Mouse (Mus musculus) hindbrain, postnatal 0 days (tissue): Measurements from ENCODE around the gene Ddias. TPM values are rescaled to one million over a fixed set of nuclear protein-coding genes. Genes with fewer than 3 reads are reported as not detected.
A peak's percentile ranks its signal among the peaks of the same experiment; 100 is the strongest.
"Not testable (repeated sequence)": the region's sequence is repeated elsewhere in the genome, so short reads cannot be mapped to it uniquely, and the experiment has no call there.

ENCODE experiments used
- ATAC-seq: fragments of 200-750 bp; cut with Nextera tagmentation; 2 replicates; pipeline ENCODE4 v1.8.0; 2017; ENCODE audit warnings: mild to moderate bottlenecking, moderate TSS enrichment, moderate library complexity
- DNase-seq: peaks from one replicate; pipeline ENCODE4 v3.0.0-alpha.2; 2015; ENCODE audit warnings: low spot score
- H3K27ac ChIP-seq: fragments of 300-500 bp; sonication (generic); 2 replicates; pipeline ENCODE4 v1.5.1; 2014; ENCODE audit warnings: mild to moderate bottlenecking
- H3K27me3 ChIP-seq: fragments of 300-500 bp; sonication (generic); 2 replicates; pipeline ENCODE4 v1.6.1; 2014; ENCODE audit warnings: low read length, mixed read lengths; ENCODE audit not compliant: insufficient read depth
- H3K36me3 ChIP-seq: fragments of 300-500 bp; sonication (generic); 2 replicates; pipeline ENCODE4 v1.6.1; 2014; ENCODE audit warnings: low read length, mixed read lengths; ENCODE audit not compliant: insufficient read depth
- H3K4me1 ChIP-seq: fragments of 300-500 bp; sonication (generic); 2 replicates; pipeline ENCODE4 v1.6.1; 2014; ENCODE audit warnings: antibody characterized with exemption, low read length, mixed read lengths; ENCODE audit not compliant: insufficient read depth
- H3K4me2 ChIP-seq: fragments of 300-500 bp; sonication (generic); 2 replicates; pipeline ENCODE4 v1.6.1; 2014; ENCODE audit warnings: low read depth, mild to moderate bottlenecking, low read length, moderate library complexity, mixed read lengths
- H3K4me3 ChIP-seq: fragments of 300-500 bp; sonication (generic); 2 replicates; pipeline ENCODE4 v1.5.1; 2014; ENCODE audit warnings: low read length
- H3K9ac ChIP-seq: fragments of 300-500 bp; sonication (generic); replicated peaks from 2 replicates; pipeline ENCODE4 v1.6.1; 2014; ENCODE audit warnings: mild to moderate bottlenecking, low read length, moderate library complexity, mixed read lengths
- H3K9me3 ChIP-seq: fragments of 300-500 bp; sonication (generic); 2 replicates; pipeline ENCODE4 v1.6.1; 2016; ENCODE audit warnings: low read length, mixed read lengths
- CTCF ChIP-seq: IDR thresholded peaks from 2 replicates; pipeline ENCODE4 v1.5.1; 2016; ENCODE audit warnings: antibody characterized with exemption, control low read depth, low read depth
- WGBS: fragments of 180-500 bp; shearing (Covaris S2); extraction: QIAGEN DNeasy Blood & Tissue Kit; methylation state at CpG from one replicate; pipeline ENCODE4 v1.1.7; 2014; 5-methylcytosine and 5-hydroxymethylcytosine counted together
- polyA plus RNA-seq: library from polyadenylated mRNA; unstranded; fragments of >200 nt; fragmentation: Nextera tagmentation; extraction: Ambion mirVana; gene quantifications from 2 replicates; pipeline ENCODE4 v1.2.1, GENCODE M21; 2015
- total RNA-seq: library from RNA; depleted of rRNA; stranded (reverse); fragments of >200 nt; gene quantifications from 2 replicates; pipeline ENCODE4 v1.2.3, GENCODE M21; 2014; rRNA removed

Gene Ddias
- total RNA-seq, result 1.4 and 1.8 TPM in 2 replicates
- 3.5 and 3.8 TPM in 2 replicates for polyA plus RNA-seq

DNA sequence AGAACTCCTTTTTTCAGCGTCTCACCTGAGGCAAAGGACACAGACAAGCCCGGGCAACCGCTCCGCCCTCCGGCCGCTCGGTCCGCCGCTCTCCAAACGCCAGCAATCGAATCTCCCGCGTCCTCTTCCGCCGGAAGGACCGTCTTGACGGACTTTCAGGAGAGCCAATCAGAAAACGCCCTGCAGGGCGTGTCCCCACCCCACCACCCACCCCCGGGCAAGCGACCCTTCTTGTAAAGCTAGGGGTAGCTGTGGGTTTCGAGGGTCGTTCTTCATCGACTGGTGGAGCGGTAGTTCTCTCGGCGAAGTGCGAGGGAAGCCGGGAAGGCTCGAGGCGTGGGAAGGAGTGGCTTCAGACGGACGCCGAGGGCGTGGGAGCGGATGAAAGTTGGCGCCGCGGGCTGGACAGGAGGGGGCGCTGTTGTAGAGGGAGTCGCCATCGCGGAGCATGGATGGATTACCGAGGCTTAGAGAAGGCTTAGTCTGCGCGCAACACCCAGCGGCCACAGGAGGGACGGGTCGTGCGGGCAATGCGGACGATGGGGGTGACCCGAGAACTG lies at the start of gene Ddias, which contains the start of gene Prcp:
TSS of gene Ddias (minus strand) at position 132 of the 560 bp plus-strand sequence.
TSS of gene Prcp (plus strand) at position 355 of the 560 bp plus-strand sequence.
- peak within 1 kb of the TSS; percentile 64 for H3K4me2 ChIP-seq
- H3K27me3 ChIP-seq, result no peaks in the 10 kb centered on the region
- H3K4me3 ChIP-seq, result peak within 1 kb of the TSS; percentile 53
- H3K27ac ChIP-seq, result peak within 1 kb of the TSS; percentile 98
- no peaks in the 10 kb centered on the region for H3K36me3 ChIP-seq
- peak within 1 kb of the TSS; percentile 71 for H3K9ac ChIP-seq
- peak; percentile 99 for TF ChIP-seq CTCF
- no peaks in the 10 kb centered on the region; the same call in 1 of the 2 replicates for H3K4me1 ChIP-seq
- H3K9me3 ChIP-seq, result no peaks in the 10 kb centered on the region
- peak; percentile 97 for DNase-seq
- ATAC-seq, result peak; percentile 93
- under 1% methylated on average over 53 of the region's 53 CpGs for WGBS

DNA sequence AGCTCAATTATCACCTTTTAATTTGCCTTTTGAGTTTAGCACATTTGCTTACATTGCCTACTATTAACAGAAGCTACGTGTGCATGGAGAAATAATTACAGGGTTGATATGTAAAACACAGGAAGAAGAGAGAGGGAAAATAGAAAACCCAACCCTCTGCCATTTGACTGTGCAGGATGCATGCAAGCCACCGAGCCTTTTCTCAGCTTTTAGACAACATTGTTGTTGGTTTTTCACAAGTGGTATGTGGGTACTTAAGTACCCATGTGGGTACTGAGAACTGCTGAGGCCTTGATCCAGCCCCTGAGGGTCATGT lies 46.8 kb upstream of the Ddias start:
- 73% methylated on average over 2 of the region's 2 CpGs for WGBS
- no peak overlapping the region for H3K9ac ChIP-seq
- no peaks in the 10 kb centered on the region for H3K4me1 ChIP-seq
- no peaks in the 10 kb centered on the region for H3K27me3 ChIP-seq
- DNase-seq (no peak), ATAC-seq (no peak)
- no peak overlapping the region for H3K27ac ChIP-seq
- no peaks in the 10 kb centered on the region for H3K36me3 ChIP-seq
- H3K4me2 ChIP-seq, result no peak overlapping the region
- TF ChIP-seq CTCF, result no peak
- H3K4me3 ChIP-seq, result no peak overlapping the region
- no peaks in the 10 kb centered on the region for H3K9me3 ChIP-seq

DNA sequence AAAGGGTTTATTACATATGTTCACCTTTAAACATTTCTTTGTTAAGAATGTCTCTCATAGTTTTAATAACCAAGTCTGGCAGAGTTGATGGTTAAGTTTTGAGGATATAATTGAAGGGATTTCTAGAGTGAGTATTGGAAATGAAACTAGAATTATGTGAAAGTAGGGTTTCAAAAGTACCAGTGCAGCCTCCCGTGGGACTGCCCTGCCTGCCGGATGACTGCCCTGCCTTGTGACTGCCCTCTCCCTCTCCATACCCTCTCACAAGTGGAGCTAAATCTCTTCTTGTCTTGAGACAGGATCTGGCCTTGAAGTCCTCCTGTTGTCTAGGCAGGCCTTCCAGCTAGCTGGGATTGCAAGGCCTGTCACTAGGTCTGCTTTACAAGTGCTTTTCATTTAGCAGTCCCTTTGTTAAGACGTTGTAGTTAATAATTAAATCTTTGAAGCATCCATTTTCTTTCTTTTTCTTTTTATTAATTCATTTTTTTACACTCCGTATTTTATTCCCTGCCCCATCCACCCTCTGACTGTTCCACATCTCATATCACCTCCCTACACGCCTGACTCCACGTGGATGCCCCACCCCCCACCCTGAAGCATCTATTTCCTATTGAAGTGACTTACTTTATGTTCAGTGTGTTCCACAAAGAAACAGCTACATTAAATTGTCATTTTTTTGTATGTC lies 46.3 kb upstream of the Ddias start:
- Histone ChIP-seq H3K4me1 (no peaks in the 10 kb centered on the region), H3K9ac (no peak overlapping the region), H3K36me3 (no peaks in the 10 kb centered on the region), H3K9me3 (no peaks in the 10 kb centered on the region), H3K4me3 (no peak overlapping the region), H3K4me2 (no peak overlapping the region), H3K27ac (no peak overlapping the region), H3K27me3 (no peaks in the 10 kb centered on the region)
- no peak for ATAC-seq
- 78% methylated on average over 6 of the region's 6 CpGs for WGBS
- TF ChIP-seq CTCF, result no peak
- DNase-seq, result no peak

DNA sequence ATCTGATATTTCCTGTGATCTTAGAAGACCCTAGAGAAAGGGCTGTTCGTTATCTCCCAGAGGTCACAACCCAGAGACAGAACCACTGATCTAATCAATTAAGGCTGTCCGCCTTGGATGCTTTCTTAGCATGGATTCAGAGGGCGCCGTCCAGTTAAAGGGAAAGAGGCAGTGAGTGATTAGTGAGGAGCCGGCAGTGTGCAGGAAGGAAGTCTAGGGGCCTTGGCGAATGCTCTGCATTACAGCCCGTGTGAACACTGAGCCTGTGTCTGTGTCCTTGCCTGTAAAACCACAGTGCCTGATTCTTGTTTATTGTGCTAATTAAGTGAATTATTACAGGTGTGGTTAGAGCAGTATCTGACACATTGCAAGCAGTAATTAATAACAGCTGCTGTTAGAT lies 30.2 kb upstream of the Ddias start:
- not testable (repeated sequence) for H3K27ac ChIP-seq, H3K4me3 ChIP-seq, ATAC-seq, DNase-seq, H3K4me1 ChIP-seq, H3K36me3 ChIP-seq, H3K27me3 ChIP-seq, H3K9me3 ChIP-seq, H3K9ac ChIP-seq, H3K4me2 ChIP-seq
- 60% methylated on average over 7 of the region's 7 CpGs for WGBS

DNA sequence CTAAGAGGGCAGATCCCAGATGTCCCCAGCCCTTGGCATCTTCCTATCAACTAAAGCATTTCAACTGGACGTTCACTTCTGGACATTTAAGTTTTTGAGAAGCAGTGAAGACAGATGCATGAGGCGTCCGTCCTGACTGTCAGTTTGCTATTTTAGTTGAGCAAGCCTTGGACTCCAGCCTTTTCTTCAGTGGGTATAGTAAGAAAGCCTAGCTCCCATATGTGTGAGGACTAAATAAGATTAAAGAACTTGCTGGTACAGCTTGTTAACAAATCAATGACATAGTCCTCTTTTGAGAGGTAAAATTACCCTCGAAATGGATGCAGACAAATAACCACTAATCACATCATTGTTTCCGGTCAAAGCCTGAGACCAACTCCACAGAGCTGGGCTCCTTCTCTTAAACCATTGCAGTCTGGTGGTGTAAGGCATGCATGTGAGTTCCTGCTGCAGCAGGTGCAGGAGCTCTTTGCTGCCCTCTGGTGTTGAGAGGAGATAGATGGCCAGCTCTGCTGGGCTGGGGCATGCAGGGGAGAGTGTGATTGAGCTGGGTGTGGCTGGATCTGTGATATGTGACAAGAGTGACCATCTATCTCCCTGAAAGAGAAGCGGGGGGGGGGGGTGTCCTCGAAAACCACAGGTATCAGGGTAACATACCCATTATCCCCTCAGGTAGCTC lies 29.5 kb upstream of the Ddias start:
- ATAC-seq, result peak; percentile 90
- peak; percentile 78 for DNase-seq
- Histone ChIP-seq H3K4me1 (no peaks in the 10 kb centered on the region), H3K9me3 (no peaks in the 10 kb centered on the region), H3K36me3 (no peaks in the 10 kb centered on the region), H3K4me3 (no peak overlapping the region), H3K27ac (no peak overlapping the region), H3K27me3 (no peaks in the 10 kb centered on the region), H3K4me2 (no peak overlapping the region), H3K9ac (no peak overlapping the region)
- WGBS, result 50% methylated on average over 7 of the region's 7 CpGs
- TF ChIP-seq CTCF, result peak; percentile 87

DNA sequence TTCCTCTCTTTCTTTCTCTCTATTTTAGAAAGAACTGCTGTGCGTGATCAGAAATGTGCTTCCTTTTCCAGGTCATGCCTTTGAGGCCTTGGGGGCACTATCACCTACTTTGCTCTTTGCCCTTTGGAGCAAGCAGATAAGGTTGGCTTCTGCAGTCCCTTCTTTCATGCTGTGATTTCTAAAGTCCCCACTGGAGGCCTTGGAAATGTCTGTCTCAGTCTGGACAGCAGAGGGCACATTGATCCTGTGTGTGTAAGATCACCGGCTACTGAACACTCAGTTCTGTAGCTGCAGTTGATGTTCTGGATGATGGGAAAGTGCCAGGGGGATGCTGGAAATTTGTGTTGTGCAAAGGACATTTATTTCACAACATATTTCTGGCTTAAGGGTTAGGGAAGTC lies 23.0 kb upstream of the Ddias start:
- TF ChIP-seq CTCF, result peak; percentile 73
- DNase-seq, result peak; percentile 61

DNA sequence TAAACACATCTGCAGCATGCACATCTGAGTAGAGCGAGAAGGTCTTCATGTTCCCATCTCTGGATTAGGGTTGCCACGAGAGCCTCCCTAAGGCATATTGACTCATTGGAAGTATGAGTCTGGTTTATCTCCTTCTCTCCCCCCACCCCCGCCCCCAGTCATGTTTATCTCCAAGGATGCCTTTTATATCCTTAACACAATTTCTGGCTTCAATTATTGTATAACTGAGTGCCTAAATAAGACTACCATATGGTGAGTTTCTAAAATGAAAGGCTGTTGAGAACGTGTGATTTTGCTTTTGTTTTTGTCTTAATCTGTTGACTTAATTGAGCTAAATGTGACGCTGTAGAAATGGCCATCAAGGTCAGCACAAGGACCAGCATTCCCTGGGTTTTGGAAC lies 22.0 kb upstream of the Ddias start:
- H3K4me3 ChIP-seq, result no peak overlapping the region
- H3K4me1 ChIP-seq, result no peaks in the 10 kb centered on the region
- ATAC-seq, result no peak
- no peak for TF ChIP-seq CTCF
- 0 out of 2 replicates have a peak, but pooled peaks cover 2% of the 10 kb centered on the region for H3K9me3 ChIP-seq
- no peak overlapping the region for H3K4me2 ChIP-seq
- WGBS, result 83% methylated on average over 5 of the region's 5 CpGs
- no peak for DNase-seq
- H3K27ac ChIP-seq, result no peak overlapping the region
- no peaks in the 10 kb centered on the region for H3K27me3 ChIP-seq
- H3K36me3 ChIP-seq, result no peaks in the 10 kb centered on the region
- no peak overlapping the region for H3K9ac ChIP-seq

More for the DNA sequence above, 23.0 kb upstream of the Ddias start:
- Histone ChIP-seq H3K4me3 (no peak overlapping the region), H3K4me2 (no peak overlapping the region), H3K27ac (no peak overlapping the region), H3K9me3 (0 out of 2 replicates have a peak, but pooled peaks cover 2% of the 10 kb centered on the region), H3K27me3 (no peaks in the 10 kb centered on the region), H3K9ac (no peak overlapping the region), H3K36me3 (no peaks in the 10 kb centered on the region), H3K4me1 (no peaks in the 10 kb centered on the region)
- 65% methylated on average over 2 of the region's 2 CpGs for WGBS
- ATAC-seq, result 0 out of 2 replicates have a peak, but pooled peaks have one; percentile 62
